ENCODE assay signal across 11 mouse cellular contexts in the genomic region with DNA sequence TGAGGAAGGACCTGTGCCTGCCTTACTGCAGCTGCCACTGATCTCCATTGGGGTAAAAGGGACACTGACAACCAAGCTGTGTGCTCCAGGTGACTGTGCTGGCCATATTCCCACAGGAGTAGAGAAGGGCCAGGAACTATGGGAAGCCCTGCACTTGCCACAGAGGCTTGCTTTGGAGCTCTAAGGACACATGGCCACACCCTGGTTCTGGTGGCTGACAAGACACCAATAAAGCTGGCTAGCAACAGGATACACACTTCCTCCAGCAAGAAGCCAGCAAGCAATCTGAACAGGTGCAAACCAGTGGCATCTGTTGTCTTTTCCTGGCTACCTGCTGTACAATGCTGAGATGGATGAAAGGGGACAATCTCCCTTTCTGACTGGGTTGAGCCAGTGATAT.
"Had no signal": no experiment of that assay in that cellular context is flagged by ENCODE, and none has a peak within 500 bp of the region (broad histone marks: within the 10 kb centered on the region; RNA-seq: fewer than 3 reads in every experiment).

No protein-coding gene starts in this region.

- H3K4me1 ChIP-seq: limb, embryonic 15.5 days; midbrain, embryonic 12.5 days; stomach, embryonic 15.5 days had no signal

- ATAC-seq: midbrain, embryonic 16.5 days had no signal

- H3K9me3 ChIP-seq: limb, embryonic 15.5 days; midbrain, embryonic 12.5 days; stomach, embryonic 15.5 days had no signal

- H3K4me2 ChIP-seq: limb, embryonic 15.5 days; midbrain, embryonic 12.5 days; stomach, embryonic 15.5 days had no signal

- H3K27ac ChIP-seq: kidney, postnatal 0 days; limb, embryonic 15.5 days; liver, embryonic 14.5 days; midbrain, embryonic 12.5 days; stomach, embryonic 15.5 days had no signal

- DNase-seq: kidney, postnatal 4 days; lung, adult 18-20 months; right cerebral cortex, postnatal 14 days; thymus, adult 2 months; thymus, postnatal 4 days had no signal

- H3K27me3 ChIP-seq: limb, embryonic 15.5 days; midbrain, embryonic 12.5 days; stomach, embryonic 15.5 days had no signal

- H3K4me3 ChIP-seq: limb, embryonic 15.5 days; midbrain, embryonic 12.5 days; stomach, embryonic 15.5 days had no signal

- H3K9ac ChIP-seq: limb, embryonic 15.5 days; liver, embryonic 14.5 days; midbrain, embryonic 12.5 days; stomach, embryonic 15.5 days had no signal
